In genomic region chr9:14715258-14715657, GRCm38 (mm10) we compare ENCODE assay signal across 31 mouse cellular contexts. TPM values are rescaled to one million over a fixed set of nuclear protein-coding genes. Genes with fewer than 3 reads are reported as not detected.
"Had no signal": no experiment of that assay in that cellular context is flagged by ENCODE, and none has a peak within 500 bp of the region (broad histone marks: within the 10 kb centered on the region; RNA-seq: fewer than 3 reads in every experiment).

No protein-coding gene starts in this region.

- H3K36me3 ChIP-seq: embryonic facial prominence, embryonic 10.5 days; embryonic facial prominence, embryonic 12.5 days; embryonic facial prominence, embryonic 13.5 days; embryonic facial prominence, embryonic 15.5 days; forebrain, embryonic 10.5 days; forebrain, embryonic 12.5 days; forebrain, embryonic 15.5 days had no signal

- H3K9ac ChIP-seq: embryonic facial prominence, embryonic 12.5 days; embryonic facial prominence, embryonic 13.5 days; embryonic facial prominence, embryonic 15.5 days; forebrain, embryonic 12.5 days; forebrain, embryonic 13.5 days; forebrain, embryonic 15.5 days; forebrain, postnatal 0 days had no signal

- H3K4me1 ChIP-seq: embryonic facial prominence, embryonic 10.5 days; embryonic facial prominence, embryonic 12.5 days; embryonic facial prominence, embryonic 13.5 days; embryonic facial prominence, embryonic 15.5 days; forebrain, embryonic 12.5 days; forebrain, embryonic 13.5 days; forebrain, embryonic 15.5 days had no signal

- H3K4me3 ChIP-seq: embryonic facial prominence, embryonic 10.5 days; embryonic facial prominence, embryonic 12.5 days; embryonic facial prominence, embryonic 13.5 days; embryonic facial prominence, embryonic 15.5 days; erythroblast, embryonic 14.5 days; forebrain, embryonic 10.5 days; forebrain, embryonic 12.5 days; forebrain, embryonic 13.5 days; forebrain, embryonic 15.5 days; gastrocnemius, adult 2 months had no signal

- H3K27ac ChIP-seq: embryonic facial prominence, embryonic 10.5 days; embryonic facial prominence, embryonic 12.5 days; embryonic facial prominence, embryonic 13.5 days; embryonic facial prominence, embryonic 15.5 days; forebrain, embryonic 10.5 days; forebrain, embryonic 12.5 days; forebrain, embryonic 13.5 days; forebrain, embryonic 15.5 days; gastrocnemius, adult 2 months had no signal

- H3K9me3 ChIP-seq: embryonic facial prominence, embryonic 10.5 days; embryonic facial prominence, embryonic 12.5 days; embryonic facial prominence, embryonic 13.5 days; embryonic facial prominence, embryonic 15.5 days; forebrain, embryonic 10.5 days; forebrain, embryonic 12.5 days; forebrain, embryonic 13.5 days; forebrain, embryonic 15.5 days had no signal

- H3K4me2 ChIP-seq: embryonic facial prominence, embryonic 12.5 days; embryonic facial prominence, embryonic 13.5 days; embryonic facial prominence, embryonic 15.5 days; forebrain, embryonic 12.5 days; forebrain, embryonic 13.5 days; forebrain, embryonic 15.5 days had no signal

- DNase-seq: cerebellum, adult 18-20 months; cerebellum, adult 2 months; cerebellum, adult 8-10 months; cerebellum, adult 9-10 months; cerebellum, adult 9-11 months; cerebellum, postnatal 10 days; cerebellum, postnatal 14 days; cerebellum, postnatal 25 days; cerebellum, postnatal 36 days; embryo, embryonic 11 days; forebrain, postnatal 0 days; gastrocnemius, adult 2 months; gastrocnemius, postnatal 10 days; gastrocnemius, postnatal 14 days; gastrocnemius, postnatal 25 days; gastrocnemius, postnatal 36 days; heart, adult 11 months had no signal

- ATAC-seq: forebrain, embryonic 13.5 days; forebrain, embryonic 14.5 days; forebrain, embryonic 15.5 days; forebrain, embryonic 16.5 days had no signal

- H3K27me3 ChIP-seq: embryonic facial prominence, embryonic 12.5 days; embryonic facial prominence, embryonic 13.5 days; embryonic facial prominence, embryonic 15.5 days; forebrain, embryonic 12.5 days; forebrain, embryonic 13.5 days; forebrain, embryonic 15.5 days had no signal

RNA-seq across cellular contexts. Expression of gene Piwil4, which starts 25.3 kb away (rescaled TPM):
- polyA plus RNA-seq: cortical plate, adult 2 months; embryonic facial prominence, embryonic 10.5 days; embryonic facial prominence, embryonic 11.5 days; embryonic facial prominence, embryonic 13.5 days; erythroblast, embryonic 14.5 days; forebrain, embryonic 11.5 days; forebrain, embryonic 13.5 days had no signal

RNA-seq across cellular contexts. Expression of gene Fut4, which starts 36.9 kb away (rescaled TPM):
- polyA plus RNA-seq: erythroblast, embryonic 14.5 days had no signal

RNA-seq across cellular contexts. Expression of gene 1700012B09Rik, which starts 55.6 kb away (rescaled TPM):
- polyA plus RNA-seq: embryonic facial prominence, embryonic 13.5 days; erythroblast, embryonic 14.5 days; forebrain, embryonic 10.5 days; forebrain, embryonic 11.5 days had no signal
